Mouse (Mus musculus) myocyte (in vitro differentiated cells): ENCODE measurements around the gene Lrriq1. TPM values are rescaled to one million over a fixed set of nuclear protein-coding genes. Genes with fewer than 3 reads are reported as not detected.

ENCODE experiments used
- H3K27me3 ChIP-seq: one replicate; pipeline ENCODE4 v1.6.1; 2011; ENCODE audit not compliant: control insufficient read depth, insufficient read depth, insufficient read length
- H3K36me3 ChIP-seq: one replicate; pipeline ENCODE4 v1.6.1; 2011; ENCODE audit not compliant: control insufficient read depth, insufficient read depth
- H3K4me2 ChIP-seq: one replicate; pipeline ENCODE4 v1.6.1; 2011; ENCODE audit warnings: low read depth, control low read depth
- H3K4me3 ChIP-seq: one replicate; pipeline ENCODE4 v1.5.1; 2011; ENCODE audit warnings: mild to moderate bottlenecking, control low read depth, moderate library complexity
- H3K79me2 ChIP-seq: one replicate; pipeline ENCODE4 v1.6.1; 2011; ENCODE audit not compliant: control insufficient read depth, insufficient read depth
- H3ac ChIP-seq: one replicate; pipeline ENCODE4 v1.6.1; 2011; ENCODE audit not compliant: control insufficient read depth, insufficient read length
- CEBPB ChIP-seq: IDR thresholded peaks from 2 replicates; pipeline ENCODE4 v1.6.1; 2011; ENCODE audit warnings: mild to moderate bottlenecking, moderate library complexity; ENCODE audit not compliant: poor library complexity, insufficient read depth, severe bottlenecking
- E2F4 ChIP-seq: IDR thresholded peaks from one replicate; pipeline ENCODE4 v1.6.1; 2011; ENCODE audit warnings: mild to moderate bottlenecking, control low read depth, moderate library complexity; ENCODE audit not compliant: insufficient read depth
- MAX ChIP-seq: IDR thresholded peaks from one replicate; pipeline ENCODE4 v1.6.1; 2011; ENCODE audit warnings: low read depth, mild to moderate bottlenecking, control low read depth
- MYOD1 ChIP-seq, 3 experiments: IDR thresholded peaks; one replicate each; pipeline ENCODE4 v1.6.1; 2011; ENCODE audit warnings: control low read depth in 2 of 3, low read depth in 2 of 3, mild to moderate bottlenecking in 2 of 3, moderate library complexity in 1 of 3; ENCODE audit not compliant: insufficient read length in 2 of 3, control insufficient read depth in 1 of 3
- MYOG ChIP-seq, 3 experiments: IDR thresholded peaks; one replicate each; pipeline ENCODE4 v1.6.1; 2011; ENCODE audit warnings: control low read depth in 2 of 3, low read depth in 2 of 3, mild to moderate bottlenecking in 2 of 3; ENCODE audit not compliant: insufficient read length in 2 of 3, control insufficient read depth in 1 of 3, insufficient read depth in 1 of 3
- POLR2A ChIP-seq: IDR thresholded peaks from one replicate; pipeline ENCODE4 v1.6.1; 2011; ENCODE audit warnings: low read depth, mild to moderate bottlenecking, control low read depth, moderate library complexity; ENCODE audit not compliant: insufficient read length
- POLR2AphosphoS2 ChIP-seq: IDR thresholded peaks from one replicate; pipeline ENCODE4 v1.6.1; 2011; ENCODE audit warnings: low read depth, control low read depth; ENCODE audit not compliant: insufficient read length
- REST ChIP-seq: IDR thresholded peaks from one replicate; pipeline ENCODE4 v1.6.1; 2011; ENCODE audit warnings: mild to moderate bottlenecking, control low read depth, moderate library complexity; ENCODE audit not compliant: insufficient read depth, insufficient read length
- SRF ChIP-seq: IDR thresholded peaks from one replicate; pipeline ENCODE4 v1.6.1; 2011; ENCODE audit warnings: low read depth; ENCODE audit not compliant: control insufficient read depth, insufficient read length
- TCF12 ChIP-seq: IDR thresholded peaks from one replicate; pipeline ENCODE4 v1.6.1; 2011; ENCODE audit warnings: mild to moderate bottlenecking, control low read depth; ENCODE audit not compliant: poor library complexity, insufficient read depth, severe bottlenecking
- TCF3 ChIP-seq: IDR thresholded peaks from one replicate; pipeline ENCODE4 v1.6.1; 2011; ENCODE audit warnings: low read depth, control low read depth; ENCODE audit not compliant: insufficient read length
- USF1 ChIP-seq: IDR thresholded peaks from one replicate; pipeline ENCODE4 v1.6.1; 2011; ENCODE audit warnings: low read depth, mild to moderate bottlenecking, control low read depth, moderate library complexity
- polyA plus RNA-seq: library from polyadenylated mRNA; unstranded; fragments of >200 nt; fragmentation: generic; extraction: Trizol; gene quantifications from one replicate; pipeline ENCODE4 v1.2.1, GENCODE M21; 2012; ENCODE audit warnings: missing spikeins

The Lrriq1 gene
- polyA plus RNA-seq, 1 experiment: not detected

DNA sequence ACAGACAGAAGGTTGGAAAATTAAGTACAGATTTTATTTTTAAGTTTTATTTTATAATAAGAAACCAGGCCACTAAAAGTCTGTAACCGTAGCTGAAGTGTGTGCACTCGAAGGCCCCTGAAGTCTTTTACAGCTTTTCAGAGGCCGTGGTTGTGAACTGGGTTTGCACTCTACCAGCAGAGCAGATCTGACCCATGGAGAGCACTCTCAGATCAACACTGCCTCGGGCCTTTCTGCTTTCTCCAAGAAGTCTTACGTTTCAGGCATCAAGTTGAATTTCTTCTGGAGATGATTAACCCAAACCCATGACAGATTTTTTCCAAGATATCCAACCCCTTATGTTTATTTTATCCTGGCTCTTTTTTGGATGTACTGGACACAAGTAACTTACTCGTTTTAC is 121.5 kb downstream of the Lrriq1 start:
- no peaks in the 10 kb centered on the region for H3K79me2 ChIP-seq
- no peaks in the 10 kb centered on the region for H3K36me3 ChIP-seq
- TF ChIP-seq POLR2A: no peak
- TF ChIP-seq REST: no peak
- TF ChIP-seq SRF: no peak
- no peak for TF ChIP-seq USF1
- TF ChIP-seq E2F4: no peak
- TF ChIP-seq POLR2AphosphoS2: no peak
- no peak overlapping the region for H3K4me2 ChIP-seq
- H3K4me3 ChIP-seq: no peak overlapping the region
- no peak overlapping the region for H3ac ChIP-seq
- H3K27me3 ChIP-seq: no peaks in the 10 kb centered on the region

DNA sequence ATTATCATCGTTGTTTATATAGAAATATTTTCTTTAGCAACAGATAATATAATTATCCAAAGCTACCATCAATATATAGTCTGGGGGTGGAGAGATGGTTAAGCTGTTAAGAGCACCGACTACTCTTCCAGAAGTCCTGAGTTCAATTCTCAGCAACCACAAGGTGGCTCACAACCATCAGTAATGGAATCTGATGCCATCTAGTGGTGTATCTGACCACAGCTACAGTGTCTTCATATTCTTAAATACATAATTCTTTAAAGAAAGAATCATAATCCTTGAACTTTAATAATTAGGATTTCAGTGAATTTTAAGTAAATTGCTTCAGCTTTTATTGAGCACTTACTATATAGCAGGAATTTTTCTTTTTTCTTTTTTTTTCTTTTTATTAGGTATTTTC is 128.0 kb downstream of the Lrriq1 start:
- no peak overlapping the region for H3K4me3 ChIP-seq
- no peak overlapping the region for H3ac ChIP-seq
- no peaks in the 10 kb centered on the region for H3K79me2 ChIP-seq
- no peak for TF ChIP-seq MYOG (IDR thresholded peaks at IDR 0.05; ENCODE audit: control insufficient read depth in 1 of 3, insufficient read depth in 1 of 3, insufficient read length in 2 of 3, low read depth in 2 of 3)
- TF ChIP-seq MAX: no peak
- TF ChIP-seq MYOD1 (IDR thresholded peaks at IDR 0.05; ENCODE audit: control insufficient read depth in 1 of 3, insufficient read length in 2 of 3, low read depth in 2 of 3): no peak
- no peak for TF ChIP-seq USF1
- TF ChIP-seq POLR2A: no peak
- TF ChIP-seq REST: no peak
- no peak for TF ChIP-seq SRF
- no peak for TF ChIP-seq TCF3
- TF ChIP-seq CEBPB: no peak
- no peaks in the 10 kb centered on the region for H3K36me3 ChIP-seq
- no peak overlapping the region for H3K4me2 ChIP-seq
- H3K27me3 ChIP-seq: no peaks in the 10 kb centered on the region

GRCm38 (mm10) chr10:103086101-103086500 is 150.0 kb downstream of the Lrriq1 start:
- Histone ChIP-seq H3ac (no peak overlapping the region), H3K36me3 (no peaks in the 10 kb centered on the region), H3K27me3 (no peaks in the 10 kb centered on the region), H3K4me3 (no peak overlapping the region), H3K4me2 (no peak overlapping the region), H3K79me2 (no peaks in the 10 kb centered on the region)
- no peak for TF ChIP-seq MYOD1 (IDR thresholded peaks at IDR 0.05; ENCODE audit: control insufficient read depth in 1 of 3, insufficient read length in 2 of 3, low read depth in 2 of 3)
- TF ChIP-seq E2F4: no peak
- TF ChIP-seq CEBPB: no peak
- no peak for TF ChIP-seq POLR2A

DNA sequence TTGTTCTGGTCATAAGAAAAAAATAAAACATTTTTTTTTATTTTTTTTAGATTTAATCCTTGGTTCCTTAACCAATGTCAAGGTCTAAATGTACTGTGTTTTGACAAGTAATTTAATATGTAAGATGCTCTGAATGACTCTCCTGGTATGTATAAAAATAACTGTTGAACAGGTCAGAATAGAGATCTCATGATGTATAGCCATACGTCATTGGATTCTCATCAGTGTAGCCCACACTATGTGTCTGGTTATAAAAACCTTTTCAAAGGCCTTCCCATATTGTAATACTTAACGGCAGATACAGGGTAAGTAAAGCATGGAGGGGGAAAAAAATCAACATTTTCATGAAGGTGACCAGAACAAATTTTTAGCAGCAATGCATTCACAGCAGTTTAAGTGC is 186.5 kb downstream of the Lrriq1 start:
- TF ChIP-seq CEBPB (no peak), POLR2A (no peak), MAX (no peak), TCF3 (no peak), E2F4 (no peak), REST (no peak), TCF12 (no peak), SRF (no peak), MYOD1 (IDR thresholded peaks at IDR 0.05; ENCODE audit: control insufficient read depth in 1 of 3, insufficient read length in 2 of 3, low read depth in 2 of 3) (no peak), POLR2AphosphoS2 (no peak)
- H3K4me3 ChIP-seq: no peak overlapping the region
- no peaks in the 10 kb centered on the region for H3K79me2 ChIP-seq
- no peaks in the 10 kb centered on the region for H3K27me3 ChIP-seq
- H3K36me3 ChIP-seq: no peaks in the 10 kb centered on the region
- no peak overlapping the region for H3ac ChIP-seq
- H3K4me2 ChIP-seq: no peak overlapping the region

DNA sequence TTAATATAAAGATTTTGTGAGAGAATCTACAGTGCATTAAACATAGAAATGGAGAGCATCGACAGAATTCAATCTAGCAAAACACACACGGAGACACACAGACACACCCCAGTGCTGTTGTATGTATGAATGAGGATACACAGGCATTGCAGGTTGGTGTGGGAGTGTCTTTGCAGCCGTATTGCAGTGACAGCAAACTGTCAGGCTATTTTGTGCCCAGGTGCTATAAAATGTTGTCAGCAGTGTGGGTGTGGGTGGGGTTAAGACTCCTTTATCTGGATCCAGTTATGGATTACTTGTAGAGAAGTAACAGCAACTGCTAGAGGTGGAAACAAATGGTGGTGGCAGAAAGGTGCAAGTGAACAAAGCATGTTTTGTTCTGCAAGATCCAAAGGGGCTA is 189.5 kb downstream of the Lrriq1 start:
- H3K4me3 ChIP-seq: no peak overlapping the region
- H3K4me2 ChIP-seq: no peak overlapping the region
- TF ChIP-seq POLR2A: no peak
- TF ChIP-seq TCF12: no peak
- no peak for TF ChIP-seq SRF
- TF ChIP-seq MAX: no peak
- H3K27me3 ChIP-seq: no peaks in the 10 kb centered on the region
- no peak overlapping the region for H3ac ChIP-seq
- no peaks in the 10 kb centered on the region for H3K79me2 ChIP-seq
- no peaks in the 10 kb centered on the region for H3K36me3 ChIP-seq

DNA sequence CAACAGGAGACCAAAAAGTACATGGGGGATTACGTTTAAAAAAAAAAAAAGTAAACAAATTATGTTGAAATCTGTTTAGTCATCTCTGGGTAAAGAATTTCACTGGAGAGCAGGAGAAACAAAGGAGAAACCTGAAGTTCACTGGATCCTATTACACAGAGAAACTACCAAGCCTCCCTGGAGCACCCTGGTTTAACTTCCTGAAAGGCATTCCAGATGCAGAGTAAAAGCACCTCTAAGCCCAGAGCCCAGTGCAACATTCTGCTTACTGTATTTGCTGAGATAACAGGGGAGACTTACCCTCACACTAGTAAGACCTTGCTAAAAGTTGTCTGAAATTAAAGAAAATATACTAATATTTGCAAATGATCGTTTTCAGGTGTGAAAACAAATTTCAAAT is 191.1 kb downstream of the Lrriq1 start:
- H3K4me3 ChIP-seq: no peak overlapping the region
- no peaks in the 10 kb centered on the region for H3K36me3 ChIP-seq
- H3ac ChIP-seq: no peak overlapping the region
- H3K4me2 ChIP-seq: no peak overlapping the region
- TF ChIP-seq POLR2A (no peak), E2F4 (no peak), MAX (no peak), REST (no peak), TCF3 (no peak), MYOG (IDR thresholded peaks at IDR 0.05; ENCODE audit: control insufficient read depth in 1 of 3, insufficient read depth in 1 of 3, insufficient read length in 2 of 3, low read depth in 2 of 3) (no peak), SRF (no peak), POLR2AphosphoS2 (no peak), USF1 (no peak), CEBPB (no peak), TCF12 (no peak), MYOD1 (IDR thresholded peaks at IDR 0.05; ENCODE audit: control insufficient read depth in 1 of 3, insufficient read length in 2 of 3, low read depth in 2 of 3) (no peak)
- no peaks in the 10 kb centered on the region for H3K79me2 ChIP-seq
- H3K27me3 ChIP-seq: no peaks in the 10 kb centered on the region
